Mouse (Mus musculus) adrenal gland, postnatal 10 days (tissue): ENCODE data around the gene Gm21891. TPM values are rescaled to one million over a fixed set of nuclear protein-coding genes. Genes with fewer than 3 reads are reported as not detected.
"Not testable (repeated sequence)": the region's sequence is repeated elsewhere in the genome, so short reads cannot be mapped to it uniquely, and the experiment has no call there.

Experiments used
- DNase-seq: peaks from one replicate; pipeline ENCODE4 v3.0.0; 2021; ENCODE audit warnings: mixed read lengths
- long read RNA-seq, 2 experiments: library from polyadenylated mRNA; stranded (forward); transcript quantifications; one replicate each; pipeline ENCODE4 v2.0.0; 2021
- total RNA-seq, 2 experiments: library from RNA; stranded (reverse); gene quantifications; 2 replicates each; pipeline ENCODE4 v1.2.3; 2021

Gene Gm21891
- total RNA-seq: not detected
- long read RNA-seq, experiment 1: 0 reads
- long read RNA-seq, experiment 2: 0 reads

DNA sequence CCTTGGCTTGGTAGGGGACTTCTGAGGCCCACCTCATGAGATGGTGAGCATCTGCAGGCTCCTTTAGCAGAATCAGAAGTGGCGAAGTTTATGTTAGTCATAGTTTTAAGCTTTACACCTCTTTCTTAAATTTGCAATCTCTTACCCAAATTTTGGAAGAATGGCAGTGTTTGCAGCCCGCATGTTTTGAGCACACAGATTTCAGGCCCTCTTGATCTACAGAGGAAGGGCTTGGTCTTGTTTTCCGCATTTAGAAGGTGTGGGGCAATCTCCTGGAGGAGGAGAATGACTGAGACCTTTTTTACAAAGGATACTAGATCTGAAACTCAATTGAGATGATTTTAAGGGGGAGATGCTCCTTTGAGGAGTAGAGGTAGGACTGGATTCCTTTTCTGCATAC is at the start of gene Gm21891:
Gene Gm21891, minus strand, starts transcription at position 101 of the 400 bp plus-strand sequence.
- DNase-seq: not testable (repeated sequence)

DNA sequence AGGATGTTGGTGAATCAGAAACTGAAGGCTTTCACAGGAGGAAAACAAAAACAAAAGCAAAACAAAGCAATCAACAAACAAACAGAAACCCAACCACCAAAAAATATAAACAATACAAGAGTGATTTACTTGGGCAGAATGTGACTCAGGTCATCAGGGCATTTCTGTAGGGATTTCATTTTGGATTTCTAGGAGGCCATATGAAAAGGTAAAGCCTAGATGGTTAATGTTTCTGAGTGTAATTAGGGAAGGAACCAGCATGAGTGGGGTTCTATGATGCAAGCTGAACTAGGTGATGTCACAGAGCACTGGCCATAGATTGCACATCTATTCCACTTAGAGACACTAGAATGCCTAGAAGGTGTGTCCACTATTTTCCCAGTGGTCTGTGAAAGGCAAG is 28.4 kb upstream of the Gm21891 start, which contains the start of gene Gm21425:
Gene Gm21425, plus strand, starts transcription at position 301 of the 400 bp plus-strand sequence.
- not testable (repeated sequence) for DNase-seq

Other genes with a start within 250 kb of the Gm21891 start
- gene Gm20807, start 90.6 kb downstream of the Gm21891 start, total RNA-seq: not detected
- gene Gm21425, start 28.5 kb upstream of the Gm21891 start, total RNA-seq: not detected
- gene Gm21828, start 90.4 kb upstream of the Gm21891 start, total RNA-seq: not detected
- not detected for gene Gm21440, start 118.9 kb upstream of the Gm21891 start, total RNA-seq
- not detected for gene Gm21454, start 119.0 kb upstream of the Gm21891 start, total RNA-seq
- not detected for gene Gm21725, start 215.6 kb upstream of the Gm21891 start, total RNA-seq